ENCODE assay signal across 31 mouse cellular contexts in genomic region chr10:111482654-111483053, GRCm38 (mm10).
"Had no signal": no experiment of that assay in that cellular context is flagged by ENCODE, and none has a peak within 500 bp of the region (broad histone marks: within the 10 kb centered on the region; RNA-seq: fewer than 3 reads in every experiment).

No protein-coding gene starts in this region.

- H3K4me2 ChIP-seq: limb, embryonic 12.5 days; limb, embryonic 13.5 days; limb, embryonic 15.5 days; liver, embryonic 11.5 days; liver, embryonic 13.5 days; liver, embryonic 15.5 days; lung, embryonic 14.5 days; lung, embryonic 15.5 days; midbrain, embryonic 11.5 days; midbrain, embryonic 12.5 days; midbrain, embryonic 13.5 days; midbrain, embryonic 15.5 days; neural tube, embryonic 12.5 days; neural tube, embryonic 13.5 days had no signal

- H3K9ac ChIP-seq: limb, embryonic 12.5 days; limb, embryonic 13.5 days; limb, embryonic 15.5 days; liver, embryonic 13.5 days; liver, embryonic 14.5 days; liver, embryonic 15.5 days; lung, embryonic 14.5 days; lung, embryonic 15.5 days; midbrain, embryonic 12.5 days; midbrain, embryonic 13.5 days; midbrain, embryonic 15.5 days; neural tube, embryonic 12.5 days; neural tube, embryonic 13.5 days had no signal

- H3K4me3 ChIP-seq: left cerebral cortex, adult 2 months; limb, embryonic 10.5 days; limb, embryonic 12.5 days; limb, embryonic 13.5 days; limb, embryonic 15.5 days; liver, embryonic 13.5 days; liver, embryonic 15.5 days; lung, embryonic 15.5 days; megakaryocyte, embryonic 14.5 days; midbrain, embryonic 10.5 days; midbrain, embryonic 12.5 days; midbrain, embryonic 13.5 days; midbrain, embryonic 15.5 days; myocyte; neural tube, embryonic 12.5 days; neural tube, embryonic 13.5 days had no signal

- DNase-seq: left cerebral cortex, postnatal 4 days; liver, embryonic 13.5 days; lung, adult 18-20 months; lung, adult 2 months; lung, embryonic 14.5 days; lung, postnatal 10 days; lung, postnatal 14 days; lung, postnatal 36 days; lung, postnatal 4 days; midbrain, embryonic 14.5 days had no signal

- H3K4me1 ChIP-seq: limb, embryonic 15.5 days; neural tube, embryonic 12.5 days had no signal

- ATAC-seq: lung, postnatal 0 days; midbrain, embryonic 13.5 days; midbrain, embryonic 15.5 days; midbrain, embryonic 16.5 days had no signal

- H3K27me3 ChIP-seq: limb, embryonic 12.5 days; limb, embryonic 13.5 days; limb, embryonic 15.5 days; liver, embryonic 13.5 days; liver, embryonic 15.5 days; lung, embryonic 15.5 days; megakaryocyte, embryonic 14.5 days; midbrain, embryonic 12.5 days; midbrain, embryonic 13.5 days; midbrain, embryonic 15.5 days; neural tube, embryonic 12.5 days; neural tube, embryonic 13.5 days had no signal

- H3K27ac ChIP-seq: left cerebral cortex, adult 2 months; limb, embryonic 10.5 days; limb, embryonic 12.5 days; limb, embryonic 13.5 days; limb, embryonic 15.5 days; liver, embryonic 13.5 days; liver, embryonic 14.5 days; liver, embryonic 15.5 days; lung, embryonic 15.5 days; macrophage; midbrain, embryonic 10.5 days; midbrain, embryonic 12.5 days; midbrain, embryonic 13.5 days; midbrain, embryonic 15.5 days; neural tube, embryonic 12.5 days; neural tube, embryonic 13.5 days had no signal

- H3K9me3 ChIP-seq: limb, embryonic 10.5 days; limb, embryonic 12.5 days; limb, embryonic 13.5 days; limb, embryonic 15.5 days; liver, embryonic 13.5 days; liver, embryonic 15.5 days; lung, embryonic 15.5 days; megakaryocyte, embryonic 14.5 days; midbrain, embryonic 10.5 days; midbrain, embryonic 12.5 days; midbrain, embryonic 13.5 days; midbrain, embryonic 15.5 days; neural tube, embryonic 12.5 days; neural tube, embryonic 13.5 days had no signal
